Mouse (Mus musculus) CD4-positive helper T cell, adult 2 months (primary cell): ENCODE data around the gene Cfap44.

Experiments
- DNase-seq: peaks from one replicate; pipeline ENCODE4 v3.0.0-alpha.2; 2012; ENCODE audit warnings: low read depth, missing footprints, low spot score

Cfap44 gene

GRCm38 (mm10) chr16:44494441-44495108 is 100.0 kb downstream of the Cfap44 start:
- DNase-seq, result no peak

- DNase-seq, result peak; percentile 43
These were observed 102.4 kb downstream of the Cfap44 start for GRCm38 (mm10) chr16:44496971-44497464.

- DNase-seq, result no peak
These were observed 103.9 kb downstream of the Cfap44 start for GRCm38 (mm10) chr16:44498447-44498846.

GRCm38 (mm10) chr16:44501783-44502182 is 107.2 kb downstream of the Cfap44 start:
- no peak for DNase-seq

- DNase-seq, result no peak
These were observed 107.7 kb downstream of the Cfap44 start for GRCm38 (mm10) chr16:44502325-44502724.

- no peak for DNase-seq
These were observed 108.4 kb downstream of the Cfap44 start for GRCm38 (mm10) chr16:44502895-44503575.

- DNase-seq, result no peak
These were observed 110.6 kb downstream of the Cfap44 start for GRCm38 (mm10) chr16:44505243-44505642.

GRCm38 (mm10) chr16:44507027-44507929 is 112.7 kb downstream of the Cfap44 start:
- no peak for DNase-seq

GRCm38 (mm10) chr16:44508025-44508424 is 113.4 kb downstream of the Cfap44 start:
- DNase-seq, result peak; percentile 17

GRCm38 (mm10) chr16:44508772-44509171 is 114.2 kb downstream of the Cfap44 start:
- DNase-seq, result no peak

- no peak for DNase-seq
These were observed 115.1 kb downstream of the Cfap44 start for GRCm38 (mm10) chr16:44509458-44510344.

- no peak for DNase-seq
These were observed 116.1 kb downstream of the Cfap44 start for GRCm38 (mm10) chr16:44510521-44511213.

- DNase-seq, result no peak
These were observed 121.9 kb downstream of the Cfap44 start for GRCm38 (mm10) chr16:44516498-44516897.

- no peak for DNase-seq
These were observed 129.0 kb downstream of the Cfap44 start for GRCm38 (mm10) chr16:44523595-44523994.

- DNase-seq, result no peak
These were observed 131.4 kb downstream of the Cfap44 start for GRCm38 (mm10) chr16:44526044-44526443.

- no peak for DNase-seq
These were observed 132.1 kb downstream of the Cfap44 start for GRCm38 (mm10) chr16:44526689-44527088.

- DNase-seq, result no peak
These were observed 132.8 kb downstream of the Cfap44 start for GRCm38 (mm10) chr16:44527218-44527905.

- no peak for DNase-seq
These were observed 134.4 kb downstream of the Cfap44 start for GRCm38 (mm10) chr16:44528955-44529354.

GRCm38 (mm10) chr16:44529691-44530090 is 135.1 kb downstream of the Cfap44 start:
- no peak for DNase-seq

GRCm38 (mm10) chr16:44530191-44530590 is 135.6 kb downstream of the Cfap44 start:
- no peak for DNase-seq
